Mouse (Mus musculus): ENCODE results near the gene Mgat4e. TPM values are rescaled to one million over a fixed set of nuclear protein-coding genes. Genes with fewer than 3 reads are reported as not detected.

Mgat4e gene
- polyA plus RNA-seq, 1 experiment from 2014 or later, result not detected

DNA sequence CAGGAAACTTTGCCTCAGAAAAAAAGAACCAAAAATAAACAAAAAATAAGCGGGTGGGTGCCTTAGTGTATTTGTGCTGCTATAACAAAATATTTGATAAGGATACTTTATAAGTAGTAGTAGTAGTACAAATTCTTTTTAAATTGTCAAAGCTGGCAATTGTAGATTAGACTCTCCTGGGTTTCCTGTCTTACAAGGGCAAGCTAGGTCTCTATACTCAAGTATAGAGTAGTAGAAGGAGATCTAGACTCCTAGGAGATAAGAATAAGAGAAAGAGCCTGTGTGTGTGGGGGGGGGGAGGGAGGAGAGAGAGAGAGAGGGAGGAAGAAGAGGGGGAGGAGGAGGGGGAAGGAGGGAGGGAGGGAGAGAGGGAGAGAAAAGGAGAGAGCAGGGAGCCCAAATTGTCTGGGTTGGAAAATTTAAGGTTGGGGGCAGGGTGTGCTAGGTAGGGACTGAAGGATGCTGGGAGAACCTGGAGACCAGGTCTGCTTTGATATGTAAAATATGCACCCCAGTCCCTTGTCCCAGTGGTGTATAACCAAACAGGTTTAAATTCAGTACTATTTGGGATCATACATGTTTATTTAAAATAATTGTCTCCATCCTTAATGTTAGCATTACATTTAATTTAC, 23.9 kb upstream of the Mgat4e start:
- H3K36me3 ChIP-seq (ENCODE audit: control insufficient read depth, insufficient read depth, low read length), result no peaks in the 10 kb centered on the region
- H3K9me3 ChIP-seq (replicated peaks; ENCODE audit: control insufficient read depth, low read length), result no peaks in the 10 kb centered on the region
- H3K27ac ChIP-seq (ENCODE audit: low read depth, low read length), result no peak overlapping the region
- WGBS (ENCODE audit: insufficient replicate concordance), result 52% methylated on average over 1 of the region's 1 CpGs
- no peaks in the 10 kb centered on the region for H3K27me3 ChIP-seq (ENCODE audit: control insufficient read depth, insufficient read depth, low read length)
- no peak overlapping the region for H3K4me3 ChIP-seq (ENCODE audit: low read depth, low read length)
- no peaks in the 10 kb centered on the region for H3K4me1 ChIP-seq (ENCODE audit: control insufficient read depth, insufficient read depth, low read length)
- H3K4me2 ChIP-seq, result no peak overlapping the region
- no peak overlapping the region for H3K9ac ChIP-seq (ENCODE audit: low read depth, low read length)
- no peak for ATAC-seq (replicated peaks; ENCODE audit: insufficient number of reproducible peaks, low FRiP score, low TSS enrichment)

DNA sequence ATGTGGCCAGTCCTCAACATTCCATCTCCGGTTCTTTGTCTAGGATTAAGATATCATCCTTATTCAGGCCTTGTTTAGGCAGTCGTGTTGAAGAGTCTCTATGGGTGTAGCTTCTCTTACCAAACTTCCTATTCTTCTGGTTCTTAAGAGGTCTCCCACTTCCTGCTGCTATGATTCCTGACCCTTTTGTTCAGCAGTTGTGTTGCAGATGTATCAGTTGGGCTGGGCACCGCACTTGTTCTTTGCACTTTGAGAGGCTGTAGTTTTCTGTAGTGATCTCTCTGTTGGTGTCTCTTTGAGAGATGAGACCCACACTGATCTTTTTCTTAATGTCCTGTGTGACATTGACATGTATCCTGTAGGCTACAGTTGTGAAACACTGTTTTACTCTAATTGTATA, 21.1 kb upstream of the Mgat4e start:
- H3K4me2 ChIP-seq, result no peak overlapping the region
- ATAC-seq (replicated peaks; ENCODE audit: insufficient number of reproducible peaks, low FRiP score, low TSS enrichment), result no peak

DNA sequence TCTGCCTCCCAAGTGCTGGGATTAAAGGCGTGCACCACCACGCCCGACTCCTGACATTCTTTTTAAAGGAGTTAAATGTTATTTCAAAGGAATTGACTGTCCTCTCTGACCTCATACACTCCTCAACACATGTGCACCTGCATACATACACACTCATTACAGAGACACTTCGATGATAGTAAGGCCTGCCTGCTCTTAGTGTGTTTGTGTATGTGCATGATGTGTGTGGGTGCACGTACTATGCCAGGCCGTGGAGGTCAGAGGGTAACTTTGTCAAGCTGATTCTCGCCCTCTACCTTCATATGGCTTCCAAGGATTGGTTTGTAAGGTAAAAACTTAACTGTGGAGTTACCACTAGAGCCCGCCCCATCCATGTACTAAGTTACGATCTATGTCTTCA, 20.7 kb upstream of the Mgat4e start:
- H3K4me3 ChIP-seq (ENCODE audit: low read depth, low read length), result no peak overlapping the region
- H3K36me3 ChIP-seq (ENCODE audit: control insufficient read depth, insufficient read depth, low read length), result no peaks in the 10 kb centered on the region
- no peaks in the 10 kb centered on the region for H3K4me1 ChIP-seq (ENCODE audit: control insufficient read depth, insufficient read depth, low read length)
- 92% methylated on average over 9 of the region's 9 CpGs for WGBS (ENCODE audit: insufficient replicate concordance)
- H3K27ac ChIP-seq (ENCODE audit: low read depth, low read length), result no peak overlapping the region
- H3K27me3 ChIP-seq (ENCODE audit: control insufficient read depth, insufficient read depth, low read length), result no peaks in the 10 kb centered on the region
- no peaks in the 10 kb centered on the region for H3K9me3 ChIP-seq (replicated peaks; ENCODE audit: control insufficient read depth, low read length)
- no peak for ATAC-seq (replicated peaks; ENCODE audit: insufficient number of reproducible peaks, low FRiP score, low TSS enrichment)
- no peak overlapping the region for H3K9ac ChIP-seq (ENCODE audit: low read depth, low read length)
- no peak overlapping the region for H3K4me2 ChIP-seq

More for the DNA sequence above, 21.1 kb upstream of the Mgat4e start:
- no peaks in the 10 kb centered on the region for H3K9me3 ChIP-seq (replicated peaks; ENCODE audit: control insufficient read depth, low read length)
- H3K27ac ChIP-seq (ENCODE audit: low read depth, low read length), result no peak overlapping the region
- no peaks in the 10 kb centered on the region for H3K4me1 ChIP-seq (ENCODE audit: control insufficient read depth, insufficient read depth, low read length)
- H3K36me3 ChIP-seq (ENCODE audit: control insufficient read depth, insufficient read depth, low read length), result no peaks in the 10 kb centered on the region
- no peaks in the 10 kb centered on the region for H3K27me3 ChIP-seq (ENCODE audit: control insufficient read depth, insufficient read depth, low read length)
- H3K4me3 ChIP-seq (ENCODE audit: low read depth, low read length), result no peak overlapping the region
- no peak overlapping the region for H3K9ac ChIP-seq (ENCODE audit: low read depth, low read length)
- 63% methylated on average over 3 of the region's 3 CpGs for WGBS (ENCODE audit: insufficient replicate concordance)

DNA sequence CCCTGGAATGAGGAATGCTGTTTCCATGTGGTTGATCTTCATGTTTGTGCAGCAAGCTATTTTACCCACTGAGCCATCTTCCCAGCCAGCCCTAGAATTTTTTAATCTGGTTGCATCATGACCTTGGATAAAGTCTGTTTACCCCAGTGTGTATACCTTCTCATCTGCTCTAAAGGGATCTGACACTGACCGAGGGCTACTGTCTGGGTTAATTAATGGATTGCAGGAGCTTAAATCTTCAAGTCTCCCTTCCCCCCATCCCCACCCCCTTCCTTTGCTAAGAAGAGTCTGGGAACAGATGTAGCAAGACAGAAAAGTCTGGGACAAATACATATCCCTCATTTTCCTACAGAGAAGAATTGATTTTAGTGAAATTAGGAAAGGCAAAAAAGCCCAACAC, 18.0 kb upstream of the Mgat4e start:
- Histone ChIP-seq H3K4me2 (no peak overlapping the region), H3K9ac (ENCODE audit: low read depth, low read length) (no peak overlapping the region), H3K9me3 (replicated peaks; ENCODE audit: control insufficient read depth, low read length) (no peaks in the 10 kb centered on the region), H3K36me3 (ENCODE audit: control insufficient read depth, insufficient read depth, low read length) (no peaks in the 10 kb centered on the region), H3K27ac (ENCODE audit: low read depth, low read length) (no peak overlapping the region), H3K27me3 (ENCODE audit: control insufficient read depth, insufficient read depth, low read length) (no peaks in the 10 kb centered on the region), H3K4me1 (ENCODE audit: control insufficient read depth, insufficient read depth, low read length) (0 out of 2 replicates have a peak, but pooled peaks cover 1% of the 10 kb centered on the region), H3K4me3 (ENCODE audit: low read depth, low read length) (no peak overlapping the region)
- 55% methylated on average over 1 of the region's 1 CpGs for WGBS (ENCODE audit: insufficient replicate concordance)
- ATAC-seq (replicated peaks; ENCODE audit: insufficient number of reproducible peaks, low FRiP score, low TSS enrichment), result no peak

DNA sequence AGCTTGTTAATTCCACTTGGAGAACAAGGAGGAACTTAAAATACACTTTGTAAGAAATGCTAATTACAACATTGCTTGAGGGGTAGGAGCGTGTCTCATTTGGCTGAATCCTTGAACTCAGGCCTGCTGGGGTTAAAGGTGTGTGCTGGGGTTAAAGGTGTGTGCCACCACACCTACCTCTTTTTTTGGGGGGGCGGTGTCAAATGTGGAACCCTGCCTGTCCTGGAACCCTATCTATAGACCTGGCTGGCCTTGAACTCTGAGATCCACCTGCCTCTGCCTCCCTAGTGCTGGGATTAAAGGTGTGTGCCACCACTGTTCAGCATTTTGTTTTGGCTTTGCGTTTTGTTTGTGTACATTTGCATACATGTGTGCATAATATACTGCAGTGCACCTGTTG, 14.2 kb upstream of the Mgat4e start:
- no peaks in the 10 kb centered on the region for H3K9me3 ChIP-seq (replicated peaks; ENCODE audit: control insufficient read depth, low read length)
- no peaks in the 10 kb centered on the region for H3K27me3 ChIP-seq (ENCODE audit: control insufficient read depth, insufficient read depth, low read length)
- no peak overlapping the region for H3K4me2 ChIP-seq
- H3K36me3 ChIP-seq (ENCODE audit: control insufficient read depth, insufficient read depth, low read length), result no peaks in the 10 kb centered on the region
- ATAC-seq (replicated peaks; ENCODE audit: insufficient number of reproducible peaks, low FRiP score, low TSS enrichment), result no peak
- H3K27ac ChIP-seq (ENCODE audit: low read depth, low read length), result no peak overlapping the region
- no peak overlapping the region for H3K9ac ChIP-seq (ENCODE audit: low read depth, low read length)
- H3K4me3 ChIP-seq (ENCODE audit: low read depth, low read length), result no peak overlapping the region
- WGBS (ENCODE audit: insufficient replicate concordance), result 93% methylated on average over 3 of the region's 3 CpGs
- H3K4me1 ChIP-seq (ENCODE audit: control insufficient read depth, insufficient read depth, low read length), result 0 out of 2 replicates have a peak, but pooled peaks cover 5% of the 10 kb centered on the region

DNA sequence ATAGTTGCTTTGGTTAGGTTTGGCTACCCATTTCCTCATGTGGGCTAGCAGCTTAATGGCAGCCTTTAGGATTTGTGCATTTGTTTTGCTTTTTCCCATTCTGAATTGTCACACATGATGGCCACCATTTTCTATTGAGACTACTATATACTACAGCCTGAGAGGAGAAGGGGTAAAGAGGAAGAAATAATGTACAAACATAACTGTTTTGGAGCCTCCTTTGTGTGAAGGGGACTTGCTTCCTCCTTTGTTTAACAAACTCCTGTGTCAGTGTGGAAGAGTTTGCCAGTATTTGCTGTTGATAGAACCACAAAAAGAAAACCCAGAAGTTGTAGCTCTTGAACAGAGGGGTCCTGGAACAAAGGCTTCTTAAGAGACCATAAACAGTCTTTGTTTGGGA, 13.0 kb upstream of the Mgat4e start:
- no peak for ATAC-seq (replicated peaks; ENCODE audit: insufficient number of reproducible peaks, low FRiP score, low TSS enrichment)
- peak overlapping the region; percentile 71; the same call in 1 of the 2 replicates for H3K4me3 ChIP-seq (ENCODE audit: low read depth, low read length)
- no peak overlapping the region for H3K9ac ChIP-seq (ENCODE audit: low read depth, low read length)

DNA sequence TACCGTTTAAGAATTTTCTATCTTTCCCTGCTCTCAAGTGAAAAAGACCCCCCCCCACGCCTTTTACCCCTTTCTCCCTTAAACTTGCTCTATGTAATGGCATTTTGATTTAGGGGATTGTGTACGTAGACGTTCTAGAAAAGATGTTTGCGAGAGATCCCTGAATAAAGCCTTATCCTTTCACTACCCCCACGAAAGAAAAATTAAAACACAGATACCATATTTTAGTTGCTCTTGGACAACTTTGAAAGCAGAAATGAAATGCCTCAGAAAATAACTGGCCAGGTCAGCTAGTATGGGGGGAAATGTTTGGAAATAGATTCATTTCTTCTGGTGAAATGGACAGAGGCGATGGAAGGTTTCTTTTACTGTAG, 12.3 kb upstream of the Mgat4e start:
- no peaks in the 10 kb centered on the region for H3K27me3 ChIP-seq (ENCODE audit: control insufficient read depth, insufficient read depth, low read length)
- H3K9me3 ChIP-seq (replicated peaks; ENCODE audit: control insufficient read depth, low read length), result no peaks in the 10 kb centered on the region
- H3K36me3 ChIP-seq (ENCODE audit: control insufficient read depth, insufficient read depth, low read length), result no peaks in the 10 kb centered on the region
- peak overlapping the region; percentile 71 for H3K4me3 ChIP-seq (ENCODE audit: low read depth, low read length)
- H3K27ac ChIP-seq (ENCODE audit: low read depth, low read length), result peak overlapping the region; percentile 60; the same call in 1 of the 2 replicates
- ATAC-seq (replicated peaks; ENCODE audit: insufficient number of reproducible peaks, low FRiP score, low TSS enrichment), result no peak
- H3K9ac ChIP-seq (ENCODE audit: low read depth, low read length), result peak overlapping the region; percentile 82
- 0 out of 2 replicates have a peak, but pooled peaks cover 7% of the 10 kb centered on the region for H3K4me1 ChIP-seq (ENCODE audit: control insufficient read depth, insufficient read depth, low read length)
- WGBS (ENCODE audit: insufficient replicate concordance), result 11% methylated on average over 7 of the region's 7 CpGs
- peak overlapping the region; percentile 78 for H3K4me2 ChIP-seq

More for the DNA sequence above, 13.0 kb upstream of the Mgat4e start:
- H3K36me3 ChIP-seq (ENCODE audit: control insufficient read depth, insufficient read depth, low read length), result no peaks in the 10 kb centered on the region
- 0 out of 2 replicates have a peak, but pooled peaks cover 5% of the 10 kb centered on the region for H3K4me1 ChIP-seq (ENCODE audit: control insufficient read depth, insufficient read depth, low read length)
- H3K27ac ChIP-seq (ENCODE audit: low read depth, low read length), result no peak overlapping the region
- H3K9me3 ChIP-seq (replicated peaks; ENCODE audit: control insufficient read depth, low read length), result no peaks in the 10 kb centered on the region
- H3K27me3 ChIP-seq (ENCODE audit: control insufficient read depth, insufficient read depth, low read length), result no peaks in the 10 kb centered on the region
- H3K4me2 ChIP-seq, result peak overlapping the region; percentile 78

DNA sequence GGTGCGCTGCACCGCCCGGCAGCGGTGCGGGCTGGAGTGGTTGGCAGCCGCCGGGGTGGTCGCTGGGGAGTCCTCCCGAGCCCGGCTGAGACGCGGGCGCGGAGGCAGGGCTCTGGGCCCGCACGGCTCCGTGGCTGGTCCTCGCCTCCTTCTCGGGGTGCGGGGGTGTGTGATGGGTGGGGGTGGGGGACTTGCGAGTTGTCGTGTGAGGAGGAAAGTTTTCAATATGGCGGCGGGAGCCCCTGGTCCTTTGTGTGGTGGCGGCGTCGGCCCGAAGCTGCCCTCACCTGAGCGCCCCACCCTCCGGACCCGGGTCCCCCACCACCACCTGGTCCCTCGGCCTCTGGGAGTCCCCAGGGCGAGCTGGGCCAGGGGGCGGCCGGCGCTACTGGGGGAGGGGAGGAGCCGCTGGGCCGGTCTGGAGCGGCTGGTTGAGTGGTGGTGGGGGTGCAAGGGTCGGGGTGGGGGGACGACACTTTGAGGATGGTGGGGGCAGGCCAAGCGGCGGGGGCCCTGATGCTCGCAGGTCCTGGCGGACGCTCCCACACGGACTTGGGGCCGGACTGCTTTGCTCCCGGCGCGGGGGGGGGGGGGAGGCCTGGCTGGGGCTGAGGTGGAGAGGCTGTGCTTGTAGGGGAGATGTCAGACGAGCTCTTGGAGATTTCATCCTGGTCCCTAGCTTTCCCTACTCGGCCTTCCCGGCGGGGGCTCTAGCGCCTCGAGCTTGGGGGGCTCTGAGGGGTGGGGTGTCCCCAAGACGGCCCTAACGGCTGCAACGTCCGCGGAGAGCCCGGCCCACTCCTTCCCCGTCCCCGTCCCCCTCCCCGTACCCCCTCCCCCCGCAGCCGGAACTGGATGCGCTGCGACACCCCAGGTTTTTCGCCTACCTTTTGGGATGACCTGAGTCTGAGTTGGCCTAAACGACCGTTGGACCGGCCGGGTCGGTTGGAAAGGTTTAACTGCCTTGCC, 11.6 kb upstream of the Mgat4e start:
- Histone ChIP-seq H3K9me3 (replicated peaks; ENCODE audit: control insufficient read depth, low read length) (no peaks in the 10 kb centered on the region), H3K4me1 (ENCODE audit: control insufficient read depth, insufficient read depth, low read length) (peaks cover 10% of the 10 kb centered on the region; the same call in 1 of the 2 replicates), H3K4me2 (peak overlapping the region; percentile 78), H3K4me3 (ENCODE audit: low read depth, low read length) (peak overlapping the region; percentile 71), H3K27ac (ENCODE audit: low read depth, low read length) (peak overlapping the region; percentile 60), H3K27me3 (ENCODE audit: control insufficient read depth, insufficient read depth, low read length) (no peaks in the 10 kb centered on the region), H3K36me3 (ENCODE audit: control insufficient read depth, insufficient read depth, low read length) (no peaks in the 10 kb centered on the region), H3K9ac (ENCODE audit: low read depth, low read length) (peak overlapping the region; percentile 82)
- WGBS (ENCODE audit: insufficient replicate concordance), result 0% methylated on average over 52 of the region's 76 CpGs
- ATAC-seq (replicated peaks; ENCODE audit: insufficient number of reproducible peaks, low FRiP score, low TSS enrichment), result peak; percentile 19; the same call in 1 of the 2 replicates
